Mouse (Mus musculus): Measurements from ENCODE around the gene Slc30a6. TPM values are rescaled to one million over a fixed set of nuclear protein-coding genes. Genes with fewer than 3 reads are reported as not detected.

Gene Slc30a6
- polyA plus RNA-seq, 1 experiment from 2014 or later: 42.6 TPM

GRCm38 (mm10) chr17:74437762-74438161 is 42.4 kb downstream of the Slc30a6 start:
- Histone ChIP-seq H3K4me3 (ENCODE audit: low read depth, low read length) (no peak overlapping the region), H3K9me3 (ENCODE audit: low read depth, low read length) (no peaks in the 10 kb centered on the region), H3K9ac (no peak overlapping the region), H3K4me2 (no peak overlapping the region), H3K27ac (ENCODE audit: low read depth) (no peak overlapping the region), H3K27me3 (ENCODE audit: insufficient read depth, low read length) (no peaks in the 10 kb centered on the region), H3K36me3 (ENCODE audit: insufficient read depth) (no peaks in the 10 kb centered on the region), H3K4me1 (ENCODE audit: insufficient read depth) (no peaks in the 10 kb centered on the region)
- no peak for ATAC-seq (ENCODE audit: insufficient read depth)
- DNase-seq: no peak
- WGBS: 77% methylated on average over 9 of the region's 9 CpGs
- TF ChIP-seq CTCF (IDR thresholded peaks at IDR 0.05; ENCODE audit: low read depth): no peak

GRCm38 (mm10) chr17:74440486-74440885 is 45.1 kb downstream of the Slc30a6 start:
- H3K27me3 ChIP-seq (ENCODE audit: insufficient read depth, low read length): no peaks in the 10 kb centered on the region
- H3K9ac ChIP-seq: no peak overlapping the region
- H3K4me3 ChIP-seq (ENCODE audit: low read depth, low read length): no peak overlapping the region
- no peaks in the 10 kb centered on the region for H3K4me1 ChIP-seq (ENCODE audit: insufficient read depth)
- 72% methylated on average over 5 of the region's 5 CpGs for WGBS
- ATAC-seq (ENCODE audit: insufficient read depth): no peak
- H3K9me3 ChIP-seq (ENCODE audit: low read depth, low read length): no peaks in the 10 kb centered on the region
- H3K27ac ChIP-seq (ENCODE audit: low read depth): no peak overlapping the region
- no peaks in the 10 kb centered on the region for H3K36me3 ChIP-seq (ENCODE audit: insufficient read depth)
- TF ChIP-seq CTCF (IDR thresholded peaks at IDR 0.05; ENCODE audit: low read depth): no peak
- H3K4me2 ChIP-seq: no peak overlapping the region
- DNase-seq: no peak

DNA sequence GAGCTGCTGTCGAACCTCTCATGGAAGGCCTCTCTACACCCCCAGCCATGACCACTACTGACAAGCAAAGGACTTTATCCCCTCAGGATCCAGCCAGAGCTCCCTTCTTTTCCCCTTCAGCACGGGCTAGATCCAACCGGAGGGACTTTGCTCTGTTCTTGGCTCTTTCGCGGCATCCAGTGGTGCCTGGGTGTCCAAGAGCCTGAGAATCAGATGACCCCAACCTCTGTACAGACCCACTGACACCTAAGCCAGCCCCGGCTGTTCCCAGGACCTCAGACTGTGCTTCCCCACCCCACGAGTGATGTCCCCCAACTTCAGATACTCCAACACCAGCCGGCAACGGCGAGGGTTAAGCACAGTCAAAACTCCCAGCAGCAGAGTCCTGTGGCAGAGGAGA is 54.4 kb downstream of the Slc30a6 start:
- no peak overlapping the region for H3K4me3 ChIP-seq (ENCODE audit: low read depth, low read length)
- H3K4me2 ChIP-seq: no peak overlapping the region
- H3K4me1 ChIP-seq (ENCODE audit: insufficient read depth): no peaks in the 10 kb centered on the region
- DNase-seq (no peak), ATAC-seq (ENCODE audit: insufficient read depth) (no peak)
- H3K36me3 ChIP-seq (ENCODE audit: insufficient read depth): no peaks in the 10 kb centered on the region
- no peak for TF ChIP-seq CTCF (IDR thresholded peaks at IDR 0.05; ENCODE audit: low read depth)
- H3K9me3 ChIP-seq (ENCODE audit: low read depth, low read length): no peaks in the 10 kb centered on the region
- H3K27ac ChIP-seq (ENCODE audit: low read depth): no peak overlapping the region
- no peak overlapping the region for H3K9ac ChIP-seq
- H3K27me3 ChIP-seq (ENCODE audit: insufficient read depth, low read length): no peaks in the 10 kb centered on the region
- WGBS: 90% methylated on average over 10 of the region's 10 CpGs

DNA sequence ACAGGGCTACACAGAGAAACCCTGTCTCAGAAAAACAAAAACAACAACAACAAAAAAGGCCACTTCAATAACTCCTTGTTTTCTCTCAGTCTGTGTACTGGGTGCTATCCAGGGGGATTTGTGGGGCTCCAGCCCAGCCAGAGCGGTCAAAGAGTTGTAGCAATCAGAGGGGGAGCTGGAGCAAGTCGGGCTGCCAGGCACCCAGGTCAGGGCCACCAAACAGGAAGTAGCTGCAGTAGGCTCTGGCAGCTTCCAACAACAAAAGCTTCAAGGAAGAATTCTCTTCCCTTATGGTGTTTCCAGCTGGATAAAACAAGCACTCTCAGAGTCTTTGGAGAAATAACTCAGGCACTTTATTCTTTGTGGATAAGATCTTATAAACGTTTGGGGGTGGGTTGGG is 58.5 kb downstream of the Slc30a6 start:
- Histone ChIP-seq H3K36me3 (ENCODE audit: insufficient read depth) (no peaks in the 10 kb centered on the region), H3K4me3 (ENCODE audit: low read depth, low read length) (no peak overlapping the region), H3K9ac (no peak overlapping the region), H3K4me2 (no peak overlapping the region), H3K27me3 (ENCODE audit: insufficient read depth, low read length) (no peaks in the 10 kb centered on the region), H3K9me3 (ENCODE audit: low read depth, low read length) (no peaks in the 10 kb centered on the region), H3K4me1 (ENCODE audit: insufficient read depth) (no peaks in the 10 kb centered on the region), H3K27ac (ENCODE audit: low read depth) (no peak overlapping the region)
- no peak for DNase-seq
- ATAC-seq (ENCODE audit: insufficient read depth): no peak
- no peak for TF ChIP-seq CTCF (IDR thresholded peaks at IDR 0.05; ENCODE audit: low read depth)
- WGBS: 60% methylated on average over 3 of the region's 3 CpGs

- Histone ChIP-seq H3K9ac (no peak overlapping the region), H3K27me3 (ENCODE audit: insufficient read depth, low read length) (no peaks in the 10 kb centered on the region), H3K4me2 (no peak overlapping the region), H3K4me1 (ENCODE audit: insufficient read depth) (no peaks in the 10 kb centered on the region), H3K4me3 (ENCODE audit: low read depth, low read length) (no peak overlapping the region), H3K9me3 (ENCODE audit: low read depth, low read length) (no peaks in the 10 kb centered on the region), H3K27ac (ENCODE audit: low read depth) (no peak overlapping the region), H3K36me3 (ENCODE audit: insufficient read depth) (no peaks in the 10 kb centered on the region)
- WGBS: 82% methylated on average over 1 of the region's 1 CpGs
- TF ChIP-seq CTCF (IDR thresholded peaks at IDR 0.05; ENCODE audit: low read depth): no peak
- DNase-seq (no peak), ATAC-seq (ENCODE audit: insufficient read depth) (no peak)
These were observed 59.3 kb downstream of the Slc30a6 start for GRCm38 (mm10) chr17:74454660-74455059.

DNA sequence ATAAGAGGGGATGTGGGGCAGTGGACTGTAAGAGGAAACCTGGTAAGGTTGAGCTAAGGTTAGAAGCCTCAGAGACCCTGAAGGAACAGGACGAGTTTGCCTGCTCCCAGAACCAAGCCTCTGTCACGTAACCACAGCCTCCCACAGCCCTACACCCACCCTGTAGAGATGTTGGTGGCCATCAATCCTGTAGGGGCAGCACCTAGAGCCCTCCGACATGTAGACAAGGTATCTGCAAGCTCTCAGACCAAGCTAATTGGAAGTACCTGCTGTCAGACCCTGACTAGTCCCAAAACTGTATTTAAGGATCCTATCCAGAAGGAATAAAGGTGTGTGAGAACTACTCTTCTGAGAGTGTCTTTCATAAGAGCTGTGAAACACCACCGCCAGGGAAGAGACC is 60.0 kb downstream of the Slc30a6 start:
- Histone ChIP-seq H3K27ac (ENCODE audit: low read depth) (no peak overlapping the region), H3K4me3 (ENCODE audit: low read depth, low read length) (no peak overlapping the region), H3K4me1 (ENCODE audit: insufficient read depth) (no peaks in the 10 kb centered on the region), H3K27me3 (ENCODE audit: insufficient read depth, low read length) (no peaks in the 10 kb centered on the region), H3K9ac (no peak overlapping the region), H3K9me3 (ENCODE audit: low read depth, low read length) (no peaks in the 10 kb centered on the region), H3K36me3 (ENCODE audit: insufficient read depth) (no peaks in the 10 kb centered on the region), H3K4me2 (no peak overlapping the region)
- no peak for ATAC-seq (ENCODE audit: insufficient read depth)
- DNase-seq: no peak
- TF ChIP-seq CTCF (IDR thresholded peaks at IDR 0.05; ENCODE audit: low read depth): no peak
- WGBS: 74% methylated on average over 4 of the region's 4 CpGs

GRCm38 (mm10) chr17:74456825-74457224 is 61.4 kb downstream of the Slc30a6 start:
- WGBS: 89% methylated on average over 5 of the region's 5 CpGs
- ATAC-seq (ENCODE audit: insufficient read depth): no peak

More at GRCm38 (mm10) chr17:74456825-74457224, 61.4 kb downstream of the Slc30a6 start:
- H3K4me2 ChIP-seq: no peak overlapping the region
- H3K4me1 ChIP-seq (ENCODE audit: insufficient read depth): no peaks in the 10 kb centered on the region
- H3K9ac ChIP-seq: no peak overlapping the region
- no peak for TF ChIP-seq CTCF (IDR thresholded peaks at IDR 0.05; ENCODE audit: low read depth)
- no peaks in the 10 kb centered on the region for H3K27me3 ChIP-seq (ENCODE audit: insufficient read depth, low read length)
- no peak overlapping the region for H3K4me3 ChIP-seq (ENCODE audit: low read depth, low read length)
- no peak overlapping the region for H3K27ac ChIP-seq (ENCODE audit: low read depth)
- no peaks in the 10 kb centered on the region for H3K9me3 ChIP-seq (ENCODE audit: low read depth, low read length)
- no peaks in the 10 kb centered on the region for H3K36me3 ChIP-seq (ENCODE audit: insufficient read depth)
- no peak for DNase-seq

Data from lung, embryonic 14.5 days (tissue).